ENCODE assay signal across 8 mouse cellular contexts in the genomic region with DNA sequence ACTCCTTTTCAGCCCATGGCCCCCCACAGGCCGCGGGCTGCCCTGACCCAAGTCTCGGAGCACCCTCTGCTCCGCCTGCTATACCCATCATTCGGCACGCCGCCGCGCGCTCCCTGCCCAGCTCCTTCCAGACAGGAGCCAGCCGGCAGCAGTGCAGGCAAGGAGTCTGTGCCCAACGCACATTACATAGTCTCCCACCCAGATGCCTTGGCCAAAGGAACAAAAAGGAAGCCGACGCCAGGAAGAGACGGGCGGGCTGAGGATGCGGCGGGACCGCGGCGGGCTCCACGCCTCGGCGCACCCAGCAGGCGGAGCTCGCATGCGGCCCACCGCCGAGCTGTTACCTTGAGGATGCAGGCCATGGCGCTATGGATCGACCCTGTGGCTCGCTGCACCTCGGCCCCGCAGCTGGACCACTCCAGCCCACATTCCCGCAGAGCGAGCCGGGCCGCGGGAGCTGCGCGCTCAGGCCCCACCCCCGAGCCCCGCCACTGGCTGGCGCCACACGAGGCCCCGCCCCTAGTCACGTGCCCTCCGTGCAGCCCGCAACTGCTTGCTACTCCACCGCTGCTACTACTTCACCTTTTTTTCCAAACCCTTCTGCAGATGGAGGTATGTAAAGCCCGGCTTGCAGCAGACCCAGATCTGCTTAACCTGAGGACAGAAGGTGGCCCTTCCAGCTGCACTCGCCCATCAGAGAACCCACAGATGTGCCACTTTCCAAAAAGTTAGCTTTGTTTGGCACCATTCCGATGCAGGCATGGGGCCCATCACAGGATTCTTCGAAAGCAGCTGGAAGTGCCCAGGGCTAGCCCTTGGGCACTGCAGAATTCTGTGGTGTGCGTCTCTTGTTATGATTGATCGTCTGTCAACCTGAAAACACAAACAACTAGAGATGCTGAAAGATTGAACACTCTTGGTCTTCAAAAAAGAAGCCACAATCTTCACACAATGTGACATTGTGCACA. TPM values are rescaled to one million over a fixed set of nuclear protein-coding genes. Genes with fewer than 3 reads are reported as not detected.
DNase-seq lines count a peak whose midpoint lies in the region; ATAC-seq and TF ChIP-seq lines count a peak whose summit lies in the region.

TSS of gene St6galnac3 (minus strand) at position 474 of the 968 bp plus-strand sequence.

- intact Hi-C loops in heart, postnatal 36 days (cut with DNase I) = loop anchor here (5.0 to 10.0 kb wide), 2 partner anchors 50 to 77 kb away; no protein-coding TSS in a partner anchor

- TF ChIP-seq POLR2A in MEL (IDR thresholded peaks at IDR 0.05; ENCODE audit: control insufficient read depth in 1 of 2, insufficient read depth in 1 of 2, low read depth in 1 of 2, low read length in 2 of 2, poor library complexity in 1 of 2) = peak; percentile 59 to 72
- peak; percentile 37; the same call in 1 of the 2 replicates for TF ChIP-seq POLR2A in lung, adult 2 months (IDR thresholded peaks at IDR 0.05; ENCODE audit: borderline replicate concordance, extremely low read depth, low read depth, low read length)
- TF ChIP-seq POLR2A in olfactory bulb, adult 2 months (IDR thresholded peaks at IDR 0.05; ENCODE audit: insufficient read depth, low read depth, low read length) = peak; percentile 59; the same call in 1 of the 2 replicates

- no peaks in the 10 kb centered on the region for H3K27me3 ChIP-seq in MEL (ENCODE audit: control insufficient read depth in 1 of 2, insufficient read depth in 2 of 2, low read length in 2 of 2)
- H3K27me3 ChIP-seq in forebrain, embryonic 16.5 days (replicated peaks; ENCODE audit: control insufficient read depth, insufficient read depth, low read length) = no peaks in the 10 kb centered on the region

- peak within 1 kb of the TSS; percentile 36; the same call in 1 of the 2 replicates for H3K27ac ChIP-seq in MEL (ENCODE audit: control insufficient read depth, low read depth, low read length)
- peak within 1 kb of the TSS; percentile 78 for H3K27ac ChIP-seq in forebrain, embryonic 16.5 days (ENCODE audit: low read length)
- H3K27ac ChIP-seq in layer of hippocampus, adult 2 months = peak within 1 kb of the TSS; percentile 92
- peak within 1 kb of the TSS; percentile 77 for H3K27ac ChIP-seq in olfactory bulb, adult 2 months (ENCODE audit: insufficient read depth, low read depth, low read length)

- peaks cover 0 to 31% of the 10 kb centered on the region in 2 experiments; a peak in 2 of 4 replicates for H3K36me3 ChIP-seq in MEL (ENCODE audit: control insufficient read depth in 1 of 2, insufficient read depth in 2 of 2, low read length in 2 of 2)
- no peaks in the 10 kb centered on the region for H3K36me3 ChIP-seq in forebrain, embryonic 16.5 days (ENCODE audit: control insufficient read depth, insufficient read depth)

- H3K9me3 ChIP-seq in MEL (replicated peaks; ENCODE audit: insufficient read depth, low read length) = no peaks in the 10 kb centered on the region
- no peaks in the 10 kb centered on the region for H3K9me3 ChIP-seq in forebrain, embryonic 16.5 days (ENCODE audit: control insufficient read depth, low read length)

- H3K9ac ChIP-seq in MEL (ENCODE audit: control insufficient read depth, low read depth, low read length, poor library complexity, severe bottlenecking) = peak within 1 kb of the TSS; percentile 76
- H3K9ac ChIP-seq in forebrain, embryonic 16.5 days (replicated peaks; ENCODE audit: low read depth, low read length) = peak within 1 kb of the TSS; percentile 92

- H3K4me1 ChIP-seq in MEL (ENCODE audit: control insufficient read depth in 1 of 2, insufficient read depth in 2 of 2, low read length in 2 of 2) = peaks cover 23 to 25% of the 10 kb centered on the region in 2 experiments
- H3K4me1 ChIP-seq in forebrain, embryonic 16.5 days (replicated peaks; ENCODE audit: control insufficient read depth, insufficient read depth, low read length) = peaks cover 17% of the 10 kb centered on the region
- H3K4me1 ChIP-seq in lung, adult 2 months (ENCODE audit: control insufficient read depth, insufficient read depth, low read length) = peaks cover 2% of the 10 kb centered on the region; the same call in 1 of the 2 replicates
- H3K4me1 ChIP-seq in olfactory bulb, adult 2 months (ENCODE audit: control insufficient read depth, insufficient read depth, low read length) = peaks cover 17% of the 10 kb centered on the region

- no peak for TF ChIP-seq RAD21 in MEL (IDR thresholded peaks at IDR 0.05; ENCODE audit: low read depth, low read length)

- peaks cover 22% of the 10 kb centered on the region for H3K79me2 ChIP-seq in MEL (ENCODE audit: control insufficient read depth, insufficient read depth, low read length, poor library complexity)

- 1% methylated on average over 54 of the region's 56 CpGs for WGBS in forebrain, embryonic 16.5 days
- WGBS in lung, adult 2 months = 1% methylated on average over 56 of the region's 56 CpGs
- WGBS in olfactory bulb, adult 2 months = 1% methylated on average over 56 of the region's 56 CpGs

- DNase-seq in MEL (ENCODE audit: low read depth, low spot score) = peak; percentile 91
- DNase-seq in cerebellum, adult 18-20 months = peak; percentile 81
- peak; percentile 64 to 71 for DNase-seq in heart, postnatal 36 days
- DNase-seq in layer of hippocampus, adult 2 months (ENCODE audit: low spot score in 2 of 2) = peak; percentile 82 to 84
- DNase-seq in lung, adult 2 months = peak; percentile 73
- peak; percentile 69 to 71 for DNase-seq in thymus, adult 18-20 months

- ATAC-seq in forebrain, embryonic 16.5 days = peak; percentile 99

- TF ChIP-seq EP300 in MEL (IDR thresholded peaks at IDR 0.05; ENCODE audit: low read depth in 1 of 2, low read length in 2 of 2) = no peak

- TF ChIP-seq CTCF in MEL (IDR thresholded peaks at IDR 0.05 in 2 of 3, conservative IDR thresholded peaks at IDR 0.05 in 1 of 3; ENCODE audit: control insufficient read depth in 1 of 3, insufficient read depth in 1 of 3, low read depth in 2 of 3, low read length in 3 of 3, poor library complexity in 1 of 3, severe bottlenecking in 1 of 3) = no peak
- peak; percentile 63 for TF ChIP-seq CTCF in layer of hippocampus, adult 2 months (conservative IDR thresholded peaks at IDR 0.05)
- TF ChIP-seq CTCF in lung, adult 2 months (IDR thresholded peaks at IDR 0.05; ENCODE audit: insufficient read depth, low read length) = no peak
- 0 out of 2 replicates have a peak, but pooled peaks have one; percentile 7 for TF ChIP-seq CTCF in olfactory bulb, adult 2 months (IDR thresholded peaks at IDR 0.05; ENCODE audit: insufficient read depth, low read depth, low read length)

- H3K4me3 ChIP-seq in MEL (ENCODE audit: control insufficient read depth in 1 of 2, insufficient read depth in 1 of 2, low read depth in 2 of 2, low read length in 2 of 2) = peak within 1 kb of the TSS; percentile 80 to 96
- H3K4me3 ChIP-seq in forebrain, embryonic 16.5 days (replicated peaks; ENCODE audit: low read length) = peak within 1 kb of the TSS; percentile 88
- H3K4me3 ChIP-seq in layer of hippocampus, adult 2 months = peak within 1 kb of the TSS; percentile 93
- peak within 1 kb of the TSS; percentile 63 for H3K4me3 ChIP-seq in lung, adult 2 months (replicated peaks; ENCODE audit: extremely low read depth, low read depth, low read length)
- peak within 1 kb of the TSS; percentile 75 for H3K4me3 ChIP-seq in olfactory bulb, adult 2 months (ENCODE audit: insufficient read depth, low read depth, low read length)

- H3K4me2 ChIP-seq in forebrain, embryonic 16.5 days (ENCODE audit: low read length) = peak within 1 kb of the TSS; percentile 85

TF ChIP-seq in MEL, 35 proteins besides CTCF, POLR2A, EP300 and RAD21 (continues in another document):
- TF ChIP-seq UBTF (IDR thresholded peaks at IDR 0.05; ENCODE audit: borderline replicate concordance, insufficient read depth, low read depth, low read length) (0 out of 2 replicates have a peak, but pooled peaks have one; percentile 79), ZNF384 (IDR thresholded peaks at IDR 0.05; ENCODE audit: low read depth, low read length) (peak; percentile 27; the same call in 1 of the 2 replicates), MAZ (IDR thresholded peaks at IDR 0.05; ENCODE audit: low read depth, low read length) (no peak), MYB (IDR thresholded peaks at IDR 0.05; ENCODE audit: low read depth, low read length) (no peak), TAL1 (IDR thresholded peaks at IDR 0.05; ENCODE audit: low read length) (no peak), RCOR1 (IDR thresholded peaks at IDR 0.05; ENCODE audit: low read depth, low read length) (no peak), POLR2AphosphoS5 (IDR thresholded peaks at IDR 0.05; ENCODE audit: borderline replicate concordance, low read depth, low read length) (no peak), ZMIZ1 (IDR thresholded peaks at IDR 0.05; ENCODE audit: low read depth, low read length) (no peak), CHD2 (IDR thresholded peaks at IDR 0.05; ENCODE audit: low read length) (no peak), SIN3A (IDR thresholded peaks at IDR 0.05; ENCODE audit: low read length) (no peak; the same call in 1 of the 2 replicates), CHD1 (IDR thresholded peaks at IDR 0.05; ENCODE audit: low read depth, low read length) (no peak), ELF1 (IDR thresholded peaks at IDR 0.05; ENCODE audit: low read depth, low read length) (no peak), GABPA (IDR thresholded peaks at IDR 0.05; ENCODE audit: low read depth, low read length) (no peak), MAFK (IDR thresholded peaks at IDR 0.05; ENCODE audit: borderline replicate concordance, low read depth, low read length) (no peak), USF2 (IDR thresholded peaks at IDR 0.05; ENCODE audit: borderline replicate concordance in 1 of 2, insufficient read depth in 1 of 2, low read depth in 1 of 2, low read length in 2 of 2) (peak; percentile 51 to 88; a peak in 3 of 4 replicates), MXI1 (IDR thresholded peaks at IDR 0.05; ENCODE audit: low read depth, low read length) (peak; percentile 15; the same call in 1 of the 2 replicates), TBP (IDR thresholded peaks at IDR 0.05; ENCODE audit: low read depth, low read length) (no peak), GATA1 (IDR thresholded peaks at IDR 0.05; ENCODE audit: low read depth, low read length) (no peak), BHLHE40 (IDR thresholded peaks at IDR 0.05; ENCODE audit: borderline replicate concordance, low read depth, low read length) (peak; percentile 95), TCF12 (IDR thresholded peaks at IDR 0.05; ENCODE audit: low read depth, low read length) (no peak)

RNA-seq across cellular contexts. Expression of gene St6galnac3, which starts in this region (rescaled TPM):
- 7.8 and 10.0 TPM in 2 replicates for total RNA-seq in MEL (2012; rRNA removed)
- 10 to 100 TPM in 1 of 2 experiments, not detected in 1; 11.4 TPM for polyA plus RNA-seq in MEL (2012; ENCODE audit: insufficient read depth in 1 of 2, insufficient read length in 2 of 2, low read depth in 1 of 2, low replicate concordance in 2 of 2, missing spikeins in 1 of 2)
- 23.5 and 23.7 TPM in 2 replicates for polyA plus RNA-seq in forebrain, embryonic 16.5 days (2015; fragmentation: Nextera tagmentation; extraction: Ambion mirVana)
- 1 to 10 TPM; 4.1 to 6.6 TPM for total RNA-seq in heart, postnatal 36 days (2021)
- 10 to 100 TPM; 25.9 to 27.4 TPM for total RNA-seq in layer of hippocampus, adult 2 months (2021)
- 4.4 and 8.4 TPM in 2 replicates for polyA plus RNA-seq in lung, adult 2 months (2012; rRNA removed)
- polyA plus RNA-seq in olfactory bulb, adult 2 months (2012; ENCODE audit: insufficient read depth, insufficient read length, low replicate concordance, missing spikeins) = not detected in 2 replicates

Comparison
In these comparisons a context has a peak if more than half of its experiments do, and no peak if none do; other contexts are left out.
1. Peak in every context shown above with its lines: DNase-seq, ATAC-seq, H3K4me3 ChIP-seq and H3K27ac ChIP-seq.
2. H3K27ac ChIP-seq: peak in every context shown above with its lines; median percentile 92 in layer of hippocampus, adult 2 months; 78 in forebrain, embryonic 16.5 days; 77 in olfactory bulb, adult 2 months; 36 in MEL.
3. CTCF ChIP-seq: peak in layer of hippocampus, adult 2 months (single experiment) and olfactory bulb, adult 2 months (single experiment); none in MEL (0 of 3) and lung, adult 2 months (single experiment).